Mouse (Mus musculus): Measurements from ENCODE around the gene Gm45618. TPM values are rescaled to one million over a fixed set of nuclear protein-coding genes. Genes with fewer than 3 reads are reported as not detected.

Gene Gm45618
- total and polyA plus RNA-seq, 3 experiments = not detected

DNA sequence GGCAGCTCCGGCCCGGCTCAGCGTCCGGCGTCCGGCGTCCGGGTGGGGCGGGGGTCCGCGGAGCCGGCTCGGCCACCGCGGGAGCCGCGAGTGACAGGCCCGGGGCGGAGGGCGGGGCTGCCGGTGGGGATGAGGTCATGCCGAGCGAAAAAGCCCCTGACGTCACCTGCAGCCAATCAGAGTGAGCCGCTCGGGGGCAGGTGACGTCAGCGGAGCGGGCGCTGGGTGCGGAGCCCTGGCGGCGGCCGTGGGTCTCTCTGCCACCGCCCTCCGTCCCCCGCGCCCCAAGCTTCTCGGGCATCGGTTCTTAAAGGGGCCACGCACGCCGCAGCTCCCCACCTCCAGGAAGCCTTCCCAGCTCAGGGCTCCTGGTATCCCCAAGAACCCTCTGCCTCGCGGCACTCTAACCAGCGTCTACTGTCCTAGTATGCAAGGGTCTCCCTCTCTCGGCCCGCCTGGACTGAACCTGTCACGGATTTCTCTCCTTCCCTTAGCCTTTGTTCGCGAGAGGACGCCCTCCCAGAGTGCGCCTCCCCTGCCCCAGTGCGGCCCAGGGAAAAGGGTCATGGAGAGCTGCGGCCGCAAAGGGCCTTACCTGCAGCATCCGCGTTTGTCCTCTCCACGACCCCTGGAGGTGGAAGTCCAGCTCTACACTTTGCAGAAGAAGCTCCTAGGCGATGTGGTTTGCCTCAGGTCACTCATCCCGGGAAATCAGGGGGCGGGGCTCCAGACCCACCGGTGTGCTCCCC, 25.2 kb downstream of the Gm45618 start, which contains the start of gene Dusp8:
Gene Dusp8 (minus strand): TSS at position 661 of the 749 bp plus-strand sequence.
- WGBS = 2% methylated on average over 57 of the region's 63 CpGs
- Histone ChIP-seq H3K79me2 (replicated peaks; ENCODE audit: control insufficient read depth, insufficient read depth, low read length) (no peaks in the 10 kb centered on the region), H3K9ac (ENCODE audit: low read depth, low read length) (peak within 1 kb of the TSS; percentile 99), H3K36me3 (ENCODE audit: control insufficient read depth, insufficient read depth, low read length) (no peaks in the 10 kb centered on the region), H3K27me3 (ENCODE audit: control insufficient read depth, insufficient read depth, low read length) (no peaks in the 10 kb centered on the region), H3K4me1 (ENCODE audit: control insufficient read depth, insufficient read depth, low read length) (peaks cover 21% of the 10 kb centered on the region), H3K4me3 (peak within 1 kb of the TSS; percentile 98), H3K27ac (peak within 1 kb of the TSS; percentile 98)
- intact Hi-C loops (cut with DNase I) = loop anchor here (5.0 kb wide), 2 partner anchors 33 to 148 kb away; partner anchors contain the start of genes Brsk2 and Mob2
- TF ChIP-seq POLR2A (IDR thresholded peaks at IDR 0.05; ENCODE audit: insufficient read depth, low read depth, low read length) = no peak
- peak; percentile 49; the same call in 1 of the 2 replicates for TF ChIP-seq CTCF (IDR thresholded peaks at IDR 0.05)
- DNase-seq = peak; percentile 96

DNA sequence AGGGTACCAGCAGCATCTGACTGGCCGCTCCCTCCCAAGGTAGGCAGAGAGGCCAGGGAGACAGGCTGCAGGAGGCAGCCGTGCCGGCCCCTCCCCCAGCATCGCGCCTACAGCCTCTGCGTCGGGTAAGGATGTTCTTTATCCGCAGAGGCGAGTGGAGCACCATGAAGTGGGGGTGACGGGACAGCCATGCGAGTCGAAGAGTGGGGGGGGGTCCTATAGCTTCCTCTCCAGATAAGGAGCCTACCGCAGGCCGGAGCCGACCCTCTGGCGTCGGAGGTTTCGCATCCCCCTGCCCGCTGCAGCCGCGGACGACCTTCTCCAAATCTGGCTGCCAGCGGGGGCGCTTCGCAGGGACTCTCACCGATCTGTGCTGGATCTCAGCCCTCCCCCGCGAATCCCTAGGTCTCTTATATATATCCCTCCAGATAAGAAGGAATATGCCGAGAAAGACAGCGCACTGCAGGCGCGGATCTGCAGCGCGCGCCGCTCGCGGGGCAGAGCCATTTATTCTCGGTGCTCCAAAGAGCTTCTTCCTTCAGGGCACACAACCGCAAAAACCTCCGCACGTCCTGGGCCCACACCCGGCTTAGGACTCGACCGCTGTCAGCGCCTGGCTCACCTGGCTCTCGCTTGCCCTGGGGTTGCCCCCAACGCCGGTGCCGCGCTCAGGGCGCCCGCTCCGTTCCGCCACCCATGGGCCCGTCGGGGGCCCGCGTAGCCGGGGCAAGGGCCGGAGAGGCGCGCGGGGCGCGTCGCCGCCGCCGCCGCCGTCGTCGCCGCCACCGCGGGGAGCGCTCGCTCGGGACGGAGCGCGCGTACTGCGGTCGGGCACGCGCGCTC, 26.0 kb downstream of the Gm45618 start:
- Histone ChIP-seq H3K36me3 (ENCODE audit: control insufficient read depth, insufficient read depth, low read length) (no peaks in the 10 kb centered on the region), H3K79me2 (replicated peaks; ENCODE audit: control insufficient read depth, insufficient read depth, low read length) (no peaks in the 10 kb centered on the region), H3K9ac (ENCODE audit: low read depth, low read length) (peak overlapping the region; percentile 99), H3K4me1 (ENCODE audit: control insufficient read depth, insufficient read depth, low read length) (peaks cover 22% of the 10 kb centered on the region), H3K4me3 (peak overlapping the region; percentile 98), H3K27me3 (ENCODE audit: control insufficient read depth, insufficient read depth, low read length) (no peaks in the 10 kb centered on the region), H3K27ac (peak overlapping the region; percentile 98)
- intact Hi-C loops (cut with DNase I) = loop anchor here (5.0 kb wide), 2 partner anchors 32 to 147 kb away; partner anchors contain the start of genes Brsk2 and Mob2
- under 1% methylated on average over 89 of the region's 89 CpGs for WGBS
- peak; percentile 55 to 70 for DNase-seq
- no peak for TF ChIP-seq POLR2A (IDR thresholded peaks at IDR 0.05; ENCODE audit: insufficient read depth, low read depth, low read length)
- TF ChIP-seq CTCF (IDR thresholded peaks at IDR 0.05) = no peak
- no peak for TF ChIP-seq EP300 (IDR thresholded peaks at IDR 0.05; ENCODE audit: insufficient read depth, low read depth, low read length)

DNA sequence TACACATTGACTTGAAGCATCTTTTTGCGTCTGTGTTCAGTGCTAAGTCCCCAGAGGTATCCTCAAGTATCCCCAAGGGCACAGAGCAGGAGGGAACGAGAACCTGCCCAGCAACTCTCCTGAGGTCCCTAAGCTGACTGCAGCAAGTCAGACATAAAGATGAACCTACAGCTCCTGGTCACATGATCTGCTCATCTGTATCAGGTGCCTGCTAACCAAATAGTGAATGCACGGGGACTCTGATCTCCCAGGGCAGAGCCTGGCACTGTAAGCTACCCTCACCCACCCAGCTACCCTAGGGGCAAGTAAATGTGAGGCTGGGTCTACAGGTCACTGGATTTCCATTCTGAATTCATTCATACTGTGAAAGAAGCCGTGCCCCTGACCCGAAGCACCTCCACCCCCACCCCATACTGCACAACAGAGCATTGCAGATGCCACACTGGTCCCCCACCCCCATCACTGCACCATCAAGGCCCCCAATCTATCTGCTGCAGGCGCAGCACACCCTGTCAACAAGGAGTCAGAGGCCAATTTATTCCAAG, 26.8 kb downstream of the Gm45618 start:
- Histone ChIP-seq H3K27ac (peak overlapping the region; percentile 98), H3K79me2 (replicated peaks; ENCODE audit: control insufficient read depth, insufficient read depth, low read length) (no peaks in the 10 kb centered on the region), H3K36me3 (ENCODE audit: control insufficient read depth, insufficient read depth, low read length) (no peaks in the 10 kb centered on the region), H3K4me1 (ENCODE audit: control insufficient read depth, insufficient read depth, low read length) (peaks cover 22% of the 10 kb centered on the region), H3K9ac (ENCODE audit: low read depth, low read length) (peak overlapping the region; percentile 99), H3K4me3 (peak overlapping the region; percentile 98), H3K27me3 (ENCODE audit: control insufficient read depth, insufficient read depth, low read length) (no peaks in the 10 kb centered on the region)
- TF ChIP-seq EP300 (IDR thresholded peaks at IDR 0.05; ENCODE audit: insufficient read depth, low read depth, low read length) (no peak), POLR2A (IDR thresholded peaks at IDR 0.05; ENCODE audit: insufficient read depth, low read depth, low read length) (no peak), CTCF (IDR thresholded peaks at IDR 0.05) (no peak)
- intact Hi-C loops (cut with DNase I) = no loop called here
- DNase-seq = no peak
- WGBS = 28% methylated on average over 6 of the region's 6 CpGs

- no peak for DNase-seq
- H3K27ac ChIP-seq = peak overlapping the region; percentile 98
- H3K4me1 ChIP-seq (ENCODE audit: control insufficient read depth, insufficient read depth, low read length) = peaks cover 22% of the 10 kb centered on the region
- no peaks in the 10 kb centered on the region for H3K79me2 ChIP-seq (replicated peaks; ENCODE audit: control insufficient read depth, insufficient read depth, low read length)
- no peak overlapping the region for H3K9ac ChIP-seq (ENCODE audit: low read depth, low read length)
- intact Hi-C loops (cut with DNase I) = no loop called here
- TF ChIP-seq POLR2A (IDR thresholded peaks at IDR 0.05; ENCODE audit: insufficient read depth, low read depth, low read length) (no peak), EP300 (IDR thresholded peaks at IDR 0.05; ENCODE audit: insufficient read depth, low read depth, low read length) (no peak), CTCF (IDR thresholded peaks at IDR 0.05) (no peak)
- no peak overlapping the region; the same call in 1 of the 2 replicates for H3K4me3 ChIP-seq
- WGBS = 27% methylated on average over 1 of the region's 1 CpGs
- no peaks in the 10 kb centered on the region for H3K27me3 ChIP-seq (ENCODE audit: control insufficient read depth, insufficient read depth, low read length)
- H3K36me3 ChIP-seq (ENCODE audit: control insufficient read depth, insufficient read depth, low read length) = no peaks in the 10 kb centered on the region
These were observed 27.5 kb downstream of the Gm45618 start for GRCm38 (mm10) chr7:142092991-142093390.

DNA sequence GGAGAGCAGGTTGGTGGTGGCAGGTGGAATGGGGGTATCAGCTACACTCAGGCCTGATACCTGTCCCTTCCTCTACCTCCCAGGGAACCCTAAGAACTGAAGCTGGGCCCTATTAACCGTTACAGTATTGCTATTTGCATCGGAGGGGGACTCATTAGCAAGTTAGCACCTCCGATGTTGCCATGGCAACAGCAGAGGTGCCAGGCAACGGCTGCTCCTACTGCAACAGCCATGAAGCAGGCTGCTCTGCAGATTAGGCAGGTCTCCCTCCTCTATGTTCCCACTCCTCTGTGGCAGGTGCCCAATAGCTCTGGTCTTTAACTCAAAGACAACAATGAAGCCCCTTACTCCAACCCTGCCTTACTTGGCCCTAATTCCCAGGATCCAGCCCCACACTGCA, 28.7 kb downstream of the Gm45618 start:
- no peaks in the 10 kb centered on the region for H3K27me3 ChIP-seq (ENCODE audit: control insufficient read depth, insufficient read depth, low read length)
- no peak overlapping the region for H3K4me3 ChIP-seq
- H3K4me1 ChIP-seq (ENCODE audit: control insufficient read depth, insufficient read depth, low read length) = peaks cover 20% of the 10 kb centered on the region
- TF ChIP-seq CTCF (IDR thresholded peaks at IDR 0.05) (no peak), POLR2A (IDR thresholded peaks at IDR 0.05; ENCODE audit: insufficient read depth, low read depth, low read length) (no peak), EP300 (IDR thresholded peaks at IDR 0.05; ENCODE audit: insufficient read depth, low read depth, low read length) (no peak)
- 28% methylated on average over 4 of the region's 4 CpGs for WGBS
- no peak for DNase-seq
- intact Hi-C loops (cut with DNase I) = no loop called here
- H3K27ac ChIP-seq = no peak overlapping the region
- H3K9ac ChIP-seq (ENCODE audit: low read depth, low read length) = no peak overlapping the region
- H3K79me2 ChIP-seq (replicated peaks; ENCODE audit: control insufficient read depth, insufficient read depth, low read length) = no peaks in the 10 kb centered on the region
- no peaks in the 10 kb centered on the region for H3K36me3 ChIP-seq (ENCODE audit: control insufficient read depth, insufficient read depth, low read length)
